8 mouse cellular contexts compared by ENCODE assay signal in genomic region chr8:70373397-70374317, GRCm38 (mm10). TPM values are rescaled to one million over a fixed set of nuclear protein-coding genes. Genes with fewer than 3 reads are reported as not detected.
DNase-seq lines count a peak whose midpoint lies in the region; ATAC-seq and TF ChIP-seq lines count a peak whose summit lies in the region.

Gene Comp, plus strand, starts transcription at chr8:70373558.

- in situ Hi-C loops in ES-E14 (cut with MboI; ENCODE audit: low sequenced_read_pairs in 2 of 2, unreplicated experiment in 2 of 2) = no loop called here

- peaks cover 51% of the 10 kb centered on the region for H3K4me1 ChIP-seq in heart, embryonic 10.5 days
- peaks cover 0 to 20% of the 10 kb centered on the region in 2 experiments; a peak in 1 of 4 replicates for H3K4me1 ChIP-seq in ES-E14 (ENCODE audit: control insufficient read depth in 2 of 2, insufficient read depth in 2 of 2, low read length in 2 of 2, poor library complexity in 1 of 2)
- H3K4me1 ChIP-seq in forebrain, embryonic 12.5 days = peaks cover 25% of the 10 kb centered on the region
- peaks cover 33% of the 10 kb centered on the region for H3K4me1 ChIP-seq in liver, embryonic 16.5 days (ENCODE audit: control insufficient read depth, low read depth, low read length)

- H3K4me2 ChIP-seq in forebrain, embryonic 12.5 days = peak within 1 kb of the TSS; percentile 50
- H3K4me2 ChIP-seq in liver, embryonic 16.5 days (ENCODE audit: low read depth, low read length) = peak within 1 kb of the TSS; percentile 56

- 4% methylated on average over 47 of the region's 47 CpGs for WGBS in heart, embryonic 10.5 days
- 2% methylated on average over 47 of the region's 47 CpGs for WGBS in forebrain, embryonic 12.5 days
- 4% methylated on average over 47 of the region's 47 CpGs for WGBS in liver, embryonic 16.5 days (ENCODE audit: insufficient replicate concordance)

- 0 out of 2 replicates have a peak, but pooled peaks have one; percentile 4 for ATAC-seq in forebrain, embryonic 12.5 days (ENCODE audit: low FRiP score)
- peak; percentile 14; the same call in 1 of the 2 replicates for ATAC-seq in liver, embryonic 16.5 days (ENCODE audit: low read depth)

- intact Hi-C loops in heart, postnatal 25 days (cut with DNase I) = no loop called here

- peak within 1 kb of the TSS; percentile 47 for H3K9ac ChIP-seq in ES-E14 (ENCODE audit: insufficient read depth, low read depth, low read length, poor library complexity, severe bottlenecking)
- peak within 1 kb of the TSS; percentile 43 for H3K9ac ChIP-seq in forebrain, embryonic 12.5 days
- H3K9ac ChIP-seq in liver, embryonic 16.5 days (ENCODE audit: low read depth, low read length) = no peak within 1 kb of the TSS

- peak within 1 kb of the TSS; percentile 54; the same call in 1 of the 2 replicates for H3K27ac ChIP-seq in heart, embryonic 10.5 days
- no peak within 1 kb of the TSS for H3K27ac ChIP-seq in ES-E14 (ENCODE audit: insufficient read depth, low read depth, low read length, poor library complexity, severe bottlenecking)
- no peak within 1 kb of the TSS for H3K27ac ChIP-seq in forebrain, embryonic 12.5 days
- H3K27ac ChIP-seq in liver, embryonic 16.5 days (ENCODE audit: low read length) = no peak within 1 kb of the TSS

- H3K36me3 ChIP-seq in heart, embryonic 10.5 days = no peaks in the 10 kb centered on the region
- no peaks in the 10 kb centered on the region for H3K36me3 ChIP-seq in ES-E14 (ENCODE audit: control insufficient read depth, insufficient read depth, low read length, poor library complexity, severe bottlenecking)
- H3K36me3 ChIP-seq in forebrain, embryonic 12.5 days (replicated peaks) = no peaks in the 10 kb centered on the region
- H3K36me3 ChIP-seq in liver, embryonic 16.5 days (ENCODE audit: control insufficient read depth, insufficient read depth) = no peaks in the 10 kb centered on the region

- DNase-seq in heart, embryonic 10.5 days (ENCODE audit: low spot score) = no peak
- no peak for DNase-seq in heart, postnatal 25 days (ENCODE audit: low spot score)
- no peak for DNase-seq in ES-E14 (ENCODE audit: low read depth, low spot score)
- no peak for DNase-seq in left cerebral cortex, adult 11 months (ENCODE audit: low spot score)
- DNase-seq in adrenal gland, postnatal 10 days = no peak
- DNase-seq in c-Kit-positive CD71-positive TER-119-positive erythroid progenitor cells, embryonic 14.5 days (ENCODE audit: low spot score) = no peak

- H3K27me3 ChIP-seq in heart, embryonic 10.5 days (ENCODE audit: insufficient read depth, poor library complexity, severe bottlenecking) = peaks cover 74% of the 10 kb centered on the region
- H3K27me3 ChIP-seq in forebrain, embryonic 12.5 days = peaks cover 88% of the 10 kb centered on the region
- H3K27me3 ChIP-seq in liver, embryonic 16.5 days (ENCODE audit: control insufficient read depth, insufficient read depth, low read depth, low read length) = peaks cover 71% of the 10 kb centered on the region

- H3K4me3 ChIP-seq in heart, embryonic 10.5 days = peak within 1 kb of the TSS; percentile 59
- H3K4me3 ChIP-seq in ES-E14 (ENCODE audit: insufficient read depth in 1 of 2, low read depth in 1 of 2, low read length in 2 of 2, poor library complexity in 1 of 2, severe bottlenecking in 1 of 2) = peak within 1 kb of the TSS; percentile 85 to 92
- H3K4me3 ChIP-seq in forebrain, embryonic 12.5 days (replicated peaks) = peak within 1 kb of the TSS; percentile 37
- H3K4me3 ChIP-seq in liver, embryonic 16.5 days (ENCODE audit: low read depth, low read length) = peak within 1 kb of the TSS; percentile 46

- no peaks in the 10 kb centered on the region for H3K9me3 ChIP-seq in heart, embryonic 10.5 days
- no peaks in the 10 kb centered on the region for H3K9me3 ChIP-seq in ES-E14 (ENCODE audit: control insufficient read depth, insufficient read depth, low read depth, low read length)
- H3K9me3 ChIP-seq in forebrain, embryonic 12.5 days = no peaks in the 10 kb centered on the region
- no peaks in the 10 kb centered on the region for H3K9me3 ChIP-seq in liver, embryonic 16.5 days (replicated peaks; ENCODE audit: control insufficient read depth, low read length)

TF ChIP-seq in ES-E14, 5 proteins besides CTCF, POLR2A, EP300 and RAD21:
- no peak for TF ChIP-seq ZNF384 (IDR thresholded peaks at IDR 0.05; ENCODE audit: low read depth, low read length)
- TF ChIP-seq MAFK (IDR thresholded peaks at IDR 0.05; ENCODE audit: insufficient read depth, low read depth, low read length) = no peak
- no peak for TF ChIP-seq HCFC1 (IDR thresholded peaks at IDR 0.05; ENCODE audit: borderline replicate concordance, insufficient read depth, low read length)
- no peak for TF ChIP-seq CHD2 (IDR thresholded peaks at IDR 0.05; ENCODE audit: low read depth, low read length)
- TF ChIP-seq ZC3H11A (IDR thresholded peaks at IDR 0.05; ENCODE audit: borderline replicate concordance, low read depth, low read length) = no peak

RNA-seq across cellular contexts. Expression of gene Comp, which starts in this region (rescaled TPM):
- polyA plus RNA-seq in heart, embryonic 10.5 days (2016; fragmentation: Nextera tagmentation; extraction: Ambion mirVana) = 0.43 and 1.2 TPM in 2 replicates
- 1 to 10 TPM; 6.1 to 7.0 TPM for total RNA-seq in heart, postnatal 25 days (2021)
- total RNA-seq in ES-E14 (2012; rRNA removed) = 1.2 and 1.4 TPM in 2 replicates
- 0.08 and 0.34 TPM in 2 replicates for polyA plus RNA-seq in forebrain, embryonic 12.5 days (2016; fragmentation: Nextera tagmentation; extraction: Ambion mirVana)
- polyA plus RNA-seq in liver, embryonic 16.5 days (2015; fragmentation: Nextera tagmentation; extraction: Ambion mirVana) = 1.3 and 1.6 TPM in 2 replicates
- total RNA-seq in adrenal gland, postnatal 10 days (2021) = 1 to 10 TPM in 1 of 2 experiments, under 1 TPM in 1; 0.97 to 2.0 TPM

Comparison
In these comparisons a context has a peak if more than half of its experiments do, and no peak if none do; other contexts are left out.
1. Peak in ATAC-seq, H3K4me3 ChIP-seq, H3K9ac ChIP-seq and H3K4me2 ChIP-seq in forebrain, embryonic 12.5 days; RNA of the gene not detected or under 1 TPM.
2. H3K4me3 ChIP-seq: peak in every context shown above with its lines; median percentile 88 in ES-E14; 59 in heart, embryonic 10.5 days; 46 in liver, embryonic 16.5 days; 37 in forebrain, embryonic 12.5 days.